Mouse (Mus musculus) adrenal gland, adult 2 months (tissue): Measurements from ENCODE around the gene Thpo. TPM values are rescaled to one million over a fixed set of nuclear protein-coding genes. Genes with fewer than 3 reads are reported as not detected.

Experiments used
- polyA plus RNA-seq: library from polyadenylated mRNA; depleted of rRNA; stranded (reverse); fragments of >200 nt; gene quantifications from 2 replicates; pipeline ENCODE4 v1.2.3, GENCODE M21; 2012; rRNA removed
- total RNA-seq, 2 experiments: library from RNA; stranded (reverse); gene quantifications; 2 replicates each; pipeline ENCODE4 v1.2.3; 2021

Thpo gene
- total and polyA plus RNA-seq, 3 experiments, result 1.2 to 15.3 (median 6.4) TPM

Other genes starting within 250 kb of the Thpo start
- 10 to 100 TPM; 50.2 to 67.1 TPM for gene Eif2b5, start 235.7 kb downstream of the Thpo start, total RNA-seq
- 18.4 and 20.7 TPM in 2 replicates for gene Eif2b5, start 235.7 kb downstream of the Thpo start, polyA plus RNA-seq
- gene Dvl3, start 217.5 kb downstream of the Thpo start, total RNA-seq, result 10 to 100 TPM; 32.3 to 45.5 TPM
- 43.7 and 52.2 TPM in 2 replicates for gene Dvl3, start 217.5 kb downstream of the Thpo start, polyA plus RNA-seq
- gene Ap2m1, start 199.0 kb downstream of the Thpo start, total RNA-seq, result 100 to 1,000 TPM; 276 to 366 TPM
- 282 and 345 TPM in 2 replicates for gene Ap2m1, start 199.0 kb downstream of the Thpo start, polyA plus RNA-seq
- 100 to 1,000 TPM in 1 of 2 experiments, 10 to 100 TPM in 1; 84.6 to 106 TPM for gene Abcf3, start 185.9 kb downstream of the Thpo start, total RNA-seq
- 27.6 and 27.7 TPM in 2 replicates for gene Abcf3, start 185.9 kb downstream of the Thpo start, polyA plus RNA-seq
- 1 to 10 TPM; 1.3 to 1.4 TPM for gene Vwa5b2, start 145.0 kb downstream of the Thpo start, total RNA-seq
- 3.7 and 5.9 TPM in 2 replicates for gene Vwa5b2, start 145.0 kb downstream of the Thpo start, polyA plus RNA-seq
- 1 to 10 TPM; 9.2 to 9.5 TPM for gene Eef1akmt4, start 122.9 kb downstream of the Thpo start, total RNA-seq
- gene Eef1akmt4, start 122.9 kb downstream of the Thpo start, polyA plus RNA-seq, result 9.2 and 10.4 TPM in 2 replicates
- not detected for gene Gm49333, start 122.9 kb downstream of the Thpo start, total RNA-seq
- not detected in 2 replicates for gene Gm49333, start 122.9 kb downstream of the Thpo start, polyA plus RNA-seq
- 10 to 100 TPM; 28.9 to 37.1 TPM for gene Alg3, start 122.8 kb downstream of the Thpo start, total RNA-seq
- 32.3 and 47.0 TPM in 2 replicates for gene Alg3, start 122.8 kb downstream of the Thpo start, polyA plus RNA-seq
- gene Camk2n2, start 113.2 kb downstream of the Thpo start, total RNA-seq, result 10 to 100 TPM; 36.8 to 56.4 TPM
- gene Camk2n2, start 113.2 kb downstream of the Thpo start, polyA plus RNA-seq, result 33.3 and 42.3 TPM in 2 replicates
- gene Ece2, start 104.7 kb downstream of the Thpo start, total RNA-seq, result 10 to 100 TPM in 1 of 2 experiments, 1 to 10 TPM in 1; 9.3 to 18.8 TPM
- gene Ece2, start 104.7 kb downstream of the Thpo start, polyA plus RNA-seq, result 2.3 and 5.0 TPM in 2 replicates
- gene Psmd2, start 82.9 kb downstream of the Thpo start, total RNA-seq, result 100 to 1,000 TPM; 215 to 285 TPM
- 38.1 and 43.8 TPM in 2 replicates for gene Psmd2, start 82.9 kb downstream of the Thpo start, polyA plus RNA-seq
- 100 to 1,000 TPM; 368 to 454 TPM for gene Eif4g1, start 66.2 kb downstream of the Thpo start, total RNA-seq
- gene Eif4g1, start 66.2 kb downstream of the Thpo start, polyA plus RNA-seq, result 486 and 565 TPM in 2 replicates
- 10 to 100 TPM; 10.3 to 13.3 TPM for gene Fam131a, start 41.3 kb downstream of the Thpo start, total RNA-seq
- gene Fam131a, start 41.3 kb downstream of the Thpo start, polyA plus RNA-seq, result 24.9 and 29.4 TPM in 2 replicates
- gene Polr2h, start 16.8 kb downstream of the Thpo start, total RNA-seq, result 10 to 100 TPM; 31.2 to 45.2 TPM
- 9.3 and 9.5 TPM in 2 replicates for gene Polr2h, start 16.8 kb downstream of the Thpo start, polyA plus RNA-seq
- 10 to 100 TPM; 24.5 to 60.5 TPM for gene Clcn2, start 16.8 kb downstream of the Thpo start, total RNA-seq
- 198 and 282 TPM in 2 replicates for gene Clcn2, start 16.8 kb downstream of the Thpo start, polyA plus RNA-seq
- gene Chrd, start 1.4 kb downstream of the Thpo start, total RNA-seq, result 10 to 100 TPM in 1 of 2 experiments, 1 to 10 TPM in 1; 9.1 to 19.3 TPM
- gene Chrd, start 1.4 kb downstream of the Thpo start, polyA plus RNA-seq, result 41.4 and 43.5 TPM in 2 replicates